Comparison of ENCODE assay signal across 28 mouse cellular contexts in the genomic region with DNA sequence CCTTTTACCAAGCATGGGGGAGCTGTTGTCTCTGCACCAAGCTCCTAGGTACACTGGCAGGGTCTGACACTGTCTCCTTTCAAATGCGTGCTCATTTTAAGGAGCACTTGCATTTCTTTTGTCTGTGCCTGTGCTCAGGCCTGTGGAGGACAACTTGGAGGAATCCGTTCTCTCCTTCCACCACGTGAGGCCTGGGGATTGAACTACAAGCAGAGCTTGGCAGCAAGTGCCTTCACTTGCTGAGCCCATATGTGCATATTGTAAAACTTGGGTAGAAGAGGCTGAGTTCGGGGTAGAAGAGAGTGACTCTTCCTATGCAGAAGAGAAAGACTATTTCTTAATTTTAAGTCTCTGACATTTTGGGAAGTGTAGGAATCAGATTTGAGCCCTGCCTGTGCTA.
"Had no signal": no experiment of that assay in that cellular context is flagged by ENCODE, and none has a peak within 500 bp of the region (broad histone marks: within the 10 kb centered on the region; RNA-seq: fewer than 3 reads in every experiment).

No protein-coding gene starts in this region.

- H3K4me2 ChIP-seq: heart, embryonic 12.5 days; hindbrain, embryonic 12.5 days; hindbrain, embryonic 14.5 days; intestine, embryonic 15.5 days; limb, embryonic 12.5 days; liver, embryonic 11.5 days; liver, embryonic 13.5 days; liver, embryonic 15.5 days had no signal

- H3K27me3 ChIP-seq: hindbrain, embryonic 12.5 days; intestine, embryonic 15.5 days; limb, embryonic 12.5 days; liver, embryonic 13.5 days; liver, embryonic 15.5 days had no signal

- H3K9ac ChIP-seq: heart, embryonic 12.5 days; hindbrain, embryonic 12.5 days; hindbrain, embryonic 14.5 days; intestine, embryonic 15.5 days; limb, embryonic 12.5 days; liver, embryonic 13.5 days; liver, embryonic 15.5 days; liver, postnatal 0 days had no signal

- H3K4me1 ChIP-seq: hindbrain, embryonic 12.5 days; limb, embryonic 10.5 days had no signal

- H3K27ac ChIP-seq: heart, embryonic 10.5 days; hindbrain, embryonic 10.5 days; hindbrain, embryonic 12.5 days; hindbrain, embryonic 14.5 days; intestine, embryonic 15.5 days; layer of hippocampus, adult 2 months; left cerebral cortex, adult 2 months; limb, embryonic 10.5 days; limb, embryonic 12.5 days; liver, embryonic 13.5 days; liver, embryonic 15.5 days had no signal

- ATAC-seq: hindbrain, embryonic 16.5 days; inflammation-experienced regulatory T-cells, adult 6 months; intestine, embryonic 15.5 days; intestine, postnatal 0 days; liver, postnatal 0 days had no signal

- H3K4me3 ChIP-seq: heart, embryonic 10.5 days; heart, embryonic 12.5 days; hindbrain, embryonic 10.5 days; hindbrain, embryonic 12.5 days; intestine, embryonic 15.5 days; layer of hippocampus, adult 2 months; left cerebral cortex, adult 2 months; limb, embryonic 10.5 days; limb, embryonic 12.5 days; liver, embryonic 13.5 days; liver, embryonic 15.5 days had no signal

- H3K9me3 ChIP-seq: heart, embryonic 10.5 days; heart, embryonic 12.5 days; hindbrain, embryonic 10.5 days; hindbrain, embryonic 12.5 days; intestine, embryonic 15.5 days; limb, embryonic 10.5 days; limb, embryonic 12.5 days; liver, embryonic 13.5 days; liver, embryonic 15.5 days had no signal

- DNase-seq: gastrocnemius, postnatal 10 days; gastrocnemius, postnatal 25 days; heart, adult 18-20 months; heart, postnatal 10 days; heart, postnatal 4 days; kidney, adult 18-20 months; kidney, adult 8-10 months; kidney, postnatal 10 days; kidney, postnatal 25 days; kidney, postnatal 4 days; liver; liver, embryonic 13.5 days; liver, postnatal 0 days had no signal

- H3K36me3 ChIP-seq: hindbrain, embryonic 12.5 days; intestine, embryonic 15.5 days had no signal
